Mouse (Mus musculus) limb, embryonic 12.5 days (tissue): ENCODE data around the gene Lrrtm3. TPM values are rescaled to one million over a fixed set of nuclear protein-coding genes. Genes with fewer than 3 reads are reported as not detected.

ENCODE experiments used
- ATAC-seq: fragments of 200-750 bp; cut with Nextera tagmentation; 2 replicates; pipeline ENCODE4 v1.8.0; 2017; ENCODE audit warnings: low read depth, moderate TSS enrichment; ENCODE audit not compliant: insufficient number of reproducible peaks, insufficient read depth, low FRiP score, low TSS enrichment
- H3K27ac ChIP-seq: fragments of 300-500 bp; sonication (generic); 2 replicates; pipeline ENCODE4 v1.5.1; 2016; ENCODE audit warnings: mild to moderate bottlenecking, moderate library complexity
- H3K27me3 ChIP-seq: fragments of 300-500 bp; sonication (generic); 2 replicates; pipeline ENCODE4 v1.6.1; 2016; ENCODE audit warnings: mild to moderate bottlenecking, moderate library complexity
- H3K36me3 ChIP-seq: fragments of 300-500 bp; sonication (generic); 2 replicates; pipeline ENCODE4 v1.6.1; 2016; ENCODE audit warnings: mild to moderate bottlenecking, moderate library complexity
- H3K4me1 ChIP-seq: fragments of 300-500 bp; sonication (generic); replicated peaks from 2 replicates; pipeline ENCODE4 v1.6.1; 2016
- H3K4me2 ChIP-seq: fragments of 300-500 bp; sonication (generic); 2 replicates; pipeline ENCODE4 v1.6.1; 2016; ENCODE audit warnings: mild to moderate bottlenecking, moderate library complexity
- H3K4me3 ChIP-seq: fragments of 300-500 bp; sonication (generic); replicated peaks from 2 replicates; pipeline ENCODE4 v1.5.1; 2016; ENCODE audit warnings: mild to moderate bottlenecking
- H3K9ac ChIP-seq: fragments of 300-500 bp; sonication (generic); replicated peaks from 2 replicates; pipeline ENCODE4 v1.6.1; 2016; ENCODE audit warnings: mild to moderate bottlenecking, moderate library complexity
- H3K9me3 ChIP-seq: fragments of 300-500 bp; sonication (generic); 2 replicates; pipeline ENCODE4 v1.6.1; 2016; ENCODE audit warnings: mild to moderate bottlenecking, moderate library complexity
- WGBS: fragments of 180-500 bp; shearing (Covaris S2); methylation state at CpG from one replicate; pipeline ENCODE4 v1.1.7; 2016; 5-methylcytosine and 5-hydroxymethylcytosine counted together
- polyA plus RNA-seq: library from polyadenylated mRNA; unstranded; fragments of >200 nt; fragmentation: Nextera tagmentation; extraction: Ambion mirVana; gene quantifications from 2 replicates; pipeline ENCODE4 v1.2.1, GENCODE M21; 2016

Lrrtm3 gene
- polyA plus RNA-seq, 1 experiment from 2014 or later, result 1.1 TPM

- Histone ChIP-seq H3K27ac (no peak overlapping the region), H3K9me3 (no peaks in the 10 kb centered on the region), H3K27me3 (no peaks in the 10 kb centered on the region), H3K9ac (no peak overlapping the region), H3K4me2 (peak overlapping the region; percentile 44), H3K4me1 (0 out of 2 replicates have a peak, but pooled peaks cover 8% of the 10 kb centered on the region), H3K36me3 (no peaks in the 10 kb centered on the region), H3K4me3 (0 out of 2 replicates have a peak overlapping the region, but pooled peaks have one; percentile 17)
- WGBS, result 32% methylated on average over 11 of the region's 11 CpGs
- ATAC-seq, result no peak
These were observed 112.0 kb downstream of the Lrrtm3 start for GRCm38 (mm10) chr10:63978101-63978500.

DNA sequence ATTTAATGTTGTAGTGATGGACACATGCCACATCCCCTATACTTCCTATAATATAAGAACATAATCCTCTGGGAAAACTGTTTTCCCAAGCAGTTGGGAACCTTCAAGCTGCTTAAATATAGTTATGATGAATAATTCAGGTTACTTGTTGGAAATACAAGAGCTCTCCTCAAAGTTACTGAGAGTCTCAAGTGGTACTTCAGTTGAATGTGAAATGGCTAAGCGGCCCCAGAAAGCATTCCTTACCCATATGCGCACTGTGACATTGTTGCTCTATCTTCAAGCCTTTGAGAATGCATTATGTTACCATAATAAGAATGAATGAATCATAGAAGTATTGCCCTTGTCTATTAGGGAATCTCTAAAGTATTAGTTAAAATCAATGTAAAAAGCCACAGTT lies 117.8 kb downstream of the Lrrtm3 start:
- no peaks in the 10 kb centered on the region for H3K4me1 ChIP-seq
- H3K27ac ChIP-seq, result no peak overlapping the region
- H3K9me3 ChIP-seq, result no peaks in the 10 kb centered on the region
- ATAC-seq, result no peak
- no peak overlapping the region for H3K4me2 ChIP-seq
- no peak overlapping the region for H3K9ac ChIP-seq
- no peaks in the 10 kb centered on the region for H3K36me3 ChIP-seq
- no peaks in the 10 kb centered on the region for H3K27me3 ChIP-seq
- no peak overlapping the region for H3K4me3 ChIP-seq
- WGBS, result 94% methylated on average over 2 of the region's 2 CpGs

DNA sequence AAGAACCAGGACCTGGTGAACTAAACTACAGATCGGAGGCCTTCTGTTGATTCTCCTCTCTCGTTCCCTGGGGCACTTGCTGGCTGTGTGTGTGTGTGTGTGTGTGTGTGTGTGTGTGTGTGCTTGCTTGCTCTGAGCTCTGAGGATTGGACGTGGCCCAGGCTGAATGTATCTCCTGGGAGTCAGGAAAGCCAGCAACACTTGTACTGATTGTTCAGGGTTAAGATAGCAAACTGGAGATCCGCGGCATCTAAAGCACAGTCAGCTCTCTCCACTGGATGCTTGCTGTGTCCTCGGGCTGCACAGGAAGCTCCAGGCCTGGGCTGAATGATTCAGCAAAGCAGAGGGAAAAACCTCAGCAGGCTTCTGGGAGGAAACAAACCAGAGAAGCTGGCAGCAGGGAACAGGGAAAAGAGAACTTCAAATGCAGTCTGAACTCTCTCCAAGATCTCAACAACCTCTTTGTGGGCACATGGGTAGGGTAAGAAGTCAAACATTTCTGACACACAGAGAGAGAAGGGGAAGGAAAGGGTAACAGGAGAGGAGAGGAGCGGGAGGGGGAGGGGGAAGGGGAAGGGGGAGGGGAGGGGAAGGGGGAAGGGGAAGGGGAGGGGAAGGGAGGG lies 135.7 kb downstream of the Lrrtm3 start:
- H3K27me3 ChIP-seq, result no peaks in the 10 kb centered on the region
- WGBS, result 42% methylated on average over 6 of the region's 7 CpGs
- H3K4me1 ChIP-seq, result no peaks in the 10 kb centered on the region; the same call in 1 of the 2 replicates
- no peak overlapping the region for H3K4me2 ChIP-seq
- no peak overlapping the region for H3K27ac ChIP-seq
- ATAC-seq, result no peak
- H3K36me3 ChIP-seq, result no peaks in the 10 kb centered on the region
- no peak overlapping the region for H3K9ac ChIP-seq
- H3K4me3 ChIP-seq, result no peak overlapping the region
- H3K9me3 ChIP-seq, result no peaks in the 10 kb centered on the region

- H3K9ac ChIP-seq, result no peak overlapping the region
These were observed 138.6 kb downstream of the Lrrtm3 start for GRCm38 (mm10) chr10:63951481-63951880.

GRCm38 (mm10) chr10:63950867-63951266 lies 139.2 kb downstream of the Lrrtm3 start:
- H3K27me3 ChIP-seq, result no peaks in the 10 kb centered on the region
- H3K4me2 ChIP-seq, result no peak overlapping the region
- H3K27ac ChIP-seq, result no peak overlapping the region
- no peak overlapping the region for H3K4me3 ChIP-seq
- no peaks in the 10 kb centered on the region for H3K9me3 ChIP-seq
- no peak overlapping the region for H3K9ac ChIP-seq
- H3K36me3 ChIP-seq, result no peaks in the 10 kb centered on the region
- WGBS, result 73% methylated on average over 8 of the region's 8 CpGs
- no peak for ATAC-seq
- H3K4me1 ChIP-seq, result no peaks in the 10 kb centered on the region; the same call in 1 of the 2 replicates

More at GRCm38 (mm10) chr10:63951481-63951880, 138.6 kb downstream of the Lrrtm3 start:
- H3K4me3 ChIP-seq, result no peak overlapping the region
- no peaks in the 10 kb centered on the region for H3K36me3 ChIP-seq
- WGBS, result 87% methylated on average over 1 of the region's 1 CpGs
- H3K9me3 ChIP-seq, result no peaks in the 10 kb centered on the region
- H3K27ac ChIP-seq, result no peak overlapping the region
- no peaks in the 10 kb centered on the region; the same call in 1 of the 2 replicates for H3K4me1 ChIP-seq
- H3K4me2 ChIP-seq, result no peak overlapping the region
- ATAC-seq, result no peak
- H3K27me3 ChIP-seq, result no peaks in the 10 kb centered on the region

- no peaks in the 10 kb centered on the region for H3K36me3 ChIP-seq
- H3K27me3 ChIP-seq, result no peaks in the 10 kb centered on the region
- no peaks in the 10 kb centered on the region; the same call in 1 of the 2 replicates for H3K4me1 ChIP-seq
- no peaks in the 10 kb centered on the region for H3K9me3 ChIP-seq
- WGBS, result 82% methylated on average over 4 of the region's 4 CpGs
- no peak for ATAC-seq
- no peak overlapping the region for H3K4me2 ChIP-seq
- H3K4me3 ChIP-seq, result no peak overlapping the region
- no peak overlapping the region for H3K9ac ChIP-seq
- no peak overlapping the region for H3K27ac ChIP-seq
These were observed 142.8 kb downstream of the Lrrtm3 start for GRCm38 (mm10) chr10:63947266-63947665.

- Histone ChIP-seq H3K4me2 (no peak overlapping the region), H3K27me3 (no peaks in the 10 kb centered on the region), H3K27ac (no peak overlapping the region), H3K4me3 (no peak overlapping the region), H3K9ac (no peak overlapping the region), H3K9me3 (no peaks in the 10 kb centered on the region), H3K4me1 (no peaks in the 10 kb centered on the region), H3K36me3 (no peaks in the 10 kb centered on the region)
- no peak for ATAC-seq
- 63% methylated on average over 3 of the region's 3 CpGs for WGBS
These were observed 144.5 kb downstream of the Lrrtm3 start for GRCm38 (mm10) chr10:63945534-63945933.

DNA sequence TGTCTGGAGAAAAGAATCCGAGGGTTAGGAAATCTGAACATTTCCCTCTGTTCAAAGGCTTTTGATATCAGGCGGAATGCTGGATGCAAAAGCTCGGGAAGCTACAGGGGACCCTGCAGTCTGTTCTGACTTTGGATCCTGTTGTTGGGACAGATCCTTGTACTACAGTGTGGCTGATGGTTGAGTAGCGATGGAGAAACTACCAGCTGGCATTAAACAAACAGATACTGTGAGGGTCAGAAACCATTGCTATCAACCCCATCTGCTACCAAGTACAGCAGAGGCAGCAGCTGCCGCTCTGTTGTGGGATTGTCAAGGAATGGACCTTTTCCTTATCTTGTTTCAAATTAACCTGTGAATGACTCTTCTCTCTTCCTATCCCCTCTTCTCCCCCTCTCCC lies 156.1 kb downstream of the Lrrtm3 start:
- 82% methylated on average over 5 of the region's 5 CpGs for WGBS
- no peak overlapping the region for H3K9ac ChIP-seq
- no peaks in the 10 kb centered on the region for H3K9me3 ChIP-seq
- H3K27ac ChIP-seq, result no peak overlapping the region
- no peaks in the 10 kb centered on the region for H3K36me3 ChIP-seq
- H3K27me3 ChIP-seq, result no peaks in the 10 kb centered on the region
- no peak overlapping the region for H3K4me2 ChIP-seq
- no peak for ATAC-seq
- no peaks in the 10 kb centered on the region for H3K4me1 ChIP-seq
- H3K4me3 ChIP-seq, result no peak overlapping the region

- no peak within 1 kb of the TSS for H3K4me3 ChIP-seq
- no peak within 1 kb of the TSS for H3K4me2 ChIP-seq
- H3K9me3 ChIP-seq, result no peaks in the 10 kb centered on the region
- no peaks in the 10 kb centered on the region for H3K4me1 ChIP-seq
- no peak within 1 kb of the TSS for H3K9ac ChIP-seq
- H3K27me3 ChIP-seq, result no peaks in the 10 kb centered on the region
- H3K27ac ChIP-seq, result no peak within 1 kb of the TSS
- no peak for ATAC-seq
- no peaks in the 10 kb centered on the region for H3K36me3 ChIP-seq
These were observed 162.7 kb downstream of the Lrrtm3 start, which contains the start of gene Gm10118 for GRCm38 (mm10) chr10:63927334-63927733. TSS of gene Gm10118 (minus strand) at chr10:63927434.

GRCm38 (mm10) chr10:63908878-63909277 lies 181.2 kb downstream of the Lrrtm3 start:
- Histone ChIP-seq H3K9me3 (no peaks in the 10 kb centered on the region), H3K9ac (no peak overlapping the region), H3K4me2 (no peak overlapping the region), H3K4me1 (no peaks in the 10 kb centered on the region), H3K27ac (no peak overlapping the region), H3K27me3 (no peaks in the 10 kb centered on the region), H3K4me3 (no peak overlapping the region), H3K36me3 (no peaks in the 10 kb centered on the region)
- ATAC-seq, result no peak

GRCm38 (mm10) chr10:63899891-63900290 lies 190.2 kb downstream of the Lrrtm3 start:
- Histone ChIP-seq H3K27me3 (no peaks in the 10 kb centered on the region), H3K4me2 (no peak overlapping the region), H3K36me3 (no peaks in the 10 kb centered on the region), H3K9ac (no peak overlapping the region), H3K4me3 (no peak overlapping the region), H3K27ac (no peak overlapping the region), H3K4me1 (no peaks in the 10 kb centered on the region), H3K9me3 (no peaks in the 10 kb centered on the region)
- no peak for ATAC-seq

DNA sequence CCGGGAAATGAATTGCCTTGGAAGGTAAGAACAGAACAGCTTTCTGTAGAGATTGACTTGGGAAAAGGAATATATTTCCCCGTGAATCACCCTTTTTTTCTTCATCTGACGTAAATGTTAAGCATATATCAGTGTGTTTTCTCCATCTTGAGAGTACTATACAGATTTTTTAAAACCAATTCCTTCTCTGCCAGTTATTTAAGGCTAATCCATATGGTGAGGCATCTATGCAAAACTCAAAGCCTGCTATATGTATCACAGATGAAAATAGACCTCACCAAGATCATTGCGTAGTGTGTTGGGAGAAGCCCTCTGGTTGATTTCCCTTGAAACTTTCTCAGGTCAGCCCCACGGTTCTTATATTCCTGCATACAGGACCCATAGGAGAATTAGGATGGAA lies 195.5 kb downstream of the Lrrtm3 start:
- no peaks in the 10 kb centered on the region for H3K4me1 ChIP-seq
- H3K36me3 ChIP-seq, result no peaks in the 10 kb centered on the region
- H3K4me3 ChIP-seq, result no peak overlapping the region
- H3K27me3 ChIP-seq, result no peaks in the 10 kb centered on the region
- ATAC-seq, result no peak
- H3K4me2 ChIP-seq, result no peak overlapping the region
- WGBS, result 90% methylated on average over 5 of the region's 5 CpGs
- no peak overlapping the region for H3K9ac ChIP-seq
- no peak overlapping the region for H3K27ac ChIP-seq
- no peaks in the 10 kb centered on the region for H3K9me3 ChIP-seq
